In the genomic region with DNA sequence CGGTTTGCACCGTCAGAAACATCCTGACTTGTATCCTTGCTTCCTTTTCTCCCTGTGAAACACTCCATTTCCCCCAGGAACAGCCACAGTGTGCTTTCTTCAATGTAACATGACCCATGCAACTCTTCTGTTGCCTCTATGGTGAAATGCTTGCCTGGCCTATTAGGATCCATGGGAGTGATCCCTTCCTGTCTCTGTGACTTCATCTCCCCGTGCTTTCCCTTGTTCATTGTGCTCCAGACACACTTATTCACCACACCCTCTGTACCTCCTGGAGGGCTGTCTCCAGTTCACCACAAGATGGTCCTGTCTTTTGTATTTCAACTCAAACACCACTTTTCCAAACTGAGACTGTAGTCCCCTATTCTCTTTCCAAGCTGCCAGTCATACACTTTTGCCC, we compare ENCODE assay signal across 28 mouse cellular contexts. TPM values are rescaled to one million over a fixed set of nuclear protein-coding genes. Genes with fewer than 3 reads are reported as not detected.
DNase-seq lines count a peak whose midpoint lies in the region; ATAC-seq lines count a peak whose summit lies in the region.
"Had no signal": no experiment of that assay in that cellular context is flagged by ENCODE, and none has a peak within 500 bp of the region (broad histone marks: within the 10 kb centered on the region; RNA-seq: fewer than 3 reads in every experiment).

No protein-coding gene starts in this region.

- H3K9ac ChIP-seq in lung, embryonic 15.5 days: no peak overlapping the region
- no peak overlapping the region for H3K9ac ChIP-seq in midbrain, embryonic 11.5 days (ENCODE audit: low read length)
- no peak overlapping the region for H3K9ac ChIP-seq in midbrain, embryonic 13.5 days (replicated peaks)
- H3K9ac ChIP-seq: heart, embryonic 13.5 days; liver, embryonic 15.5 days; neural tube, embryonic 12.5 days had no signal

- H3K36me3 ChIP-seq in lung, embryonic 15.5 days: no peaks in the 10 kb centered on the region
- no peaks in the 10 kb centered on the region for H3K36me3 ChIP-seq in midbrain, embryonic 11.5 days (ENCODE audit: control insufficient read depth, insufficient read depth, low read length)
- H3K36me3 ChIP-seq in midbrain, embryonic 13.5 days: peaks cover 7% of the 10 kb centered on the region; the same call in 1 of the 2 replicates
- H3K36me3 ChIP-seq: liver, embryonic 15.5 days had no signal

- no peaks in the 10 kb centered on the region for H3K27me3 ChIP-seq in lung, embryonic 15.5 days
- no peaks in the 10 kb centered on the region for H3K27me3 ChIP-seq in midbrain, embryonic 11.5 days (ENCODE audit: control insufficient read depth, insufficient read depth, low read length)
- H3K27me3 ChIP-seq in midbrain, embryonic 13.5 days: no peaks in the 10 kb centered on the region
- H3K27me3 ChIP-seq: heart, embryonic 13.5 days; neural tube, embryonic 12.5 days; Patski had no signal

- peaks cover 17% of the 10 kb centered on the region for H3K4me1 ChIP-seq in lung, embryonic 15.5 days
- H3K4me1 ChIP-seq in midbrain, embryonic 11.5 days (ENCODE audit: control insufficient read depth, insufficient read depth, low read length): peaks cover 19% of the 10 kb centered on the region
- H3K4me1 ChIP-seq in midbrain, embryonic 13.5 days (replicated peaks): peaks cover 29% of the 10 kb centered on the region

- 68% methylated on average over 3 of the region's 3 CpGs for WGBS in lung, embryonic 15.5 days
- 81% methylated on average over 3 of the region's 3 CpGs for WGBS in midbrain, embryonic 11.5 days
- WGBS in midbrain, embryonic 13.5 days: 77% methylated on average over 3 of the region's 3 CpGs

- peak overlapping the region; percentile 72; the same call in 1 of the 2 replicates for H3K27ac ChIP-seq in lung, embryonic 15.5 days
- H3K27ac ChIP-seq in midbrain, embryonic 11.5 days (ENCODE audit: low read depth, low read length): no peak overlapping the region
- H3K27ac ChIP-seq in midbrain, embryonic 13.5 days: no peak overlapping the region
- H3K27ac ChIP-seq: neural tube, embryonic 12.5 days had no signal

- H3K9me3 ChIP-seq in lung, embryonic 15.5 days: no peaks in the 10 kb centered on the region
- H3K9me3 ChIP-seq in midbrain, embryonic 11.5 days (ENCODE audit: control insufficient read depth, low read length): no peaks in the 10 kb centered on the region
- no peaks in the 10 kb centered on the region for H3K9me3 ChIP-seq in midbrain, embryonic 13.5 days
- H3K9me3 ChIP-seq: heart, embryonic 13.5 days; liver, embryonic 15.5 days; neural tube, embryonic 12.5 days had no signal

- ATAC-seq in lung, embryonic 15.5 days (ENCODE audit: borderline replicate concordance, extremely low read depth, low FRiP score, low TSS enrichment): no peak
- ATAC-seq in midbrain, embryonic 11.5 days (ENCODE audit: low FRiP score): no peak
- ATAC-seq in midbrain, embryonic 13.5 days: no peak
- ATAC-seq: forebrain, embryonic 14.5 days; intestine, embryonic 16.5 days; midbrain, embryonic 16.5 days; Patski had no signal

- no peak overlapping the region for H3K4me3 ChIP-seq in lung, embryonic 15.5 days
- no peak overlapping the region for H3K4me3 ChIP-seq in midbrain, embryonic 11.5 days (ENCODE audit: low read depth, low read length)
- H3K4me3 ChIP-seq in midbrain, embryonic 13.5 days (replicated peaks): no peak overlapping the region
- H3K4me3 ChIP-seq: heart, embryonic 13.5 days; liver, embryonic 15.5 days; myocyte; neural tube, embryonic 12.5 days had no signal

- DNase-seq in lung, postnatal 4 days: no peak
- DNase-seq in midbrain, embryonic 11.5 days (ENCODE audit: low spot score, missing footprints): peak; percentile 37
- peak; percentile 89 for DNase-seq in ZHBTc4 (ENCODE audit: low read depth, low spot score)
- DNase-seq in layer of hippocampus, adult 8-10 months (ENCODE audit: low spot score in 2 of 2): no peak
- no peak for DNase-seq in spleen, postnatal 4 days (ENCODE audit: low spot score in 2 of 2)
- DNase-seq: adrenal gland, postnatal 25 days; B cell, adult 2 months; cerebellum, adult 8-10 months; cerebellum, postnatal 25 days; gastrocnemius, postnatal 25 days; heart, adult 18-20 months; kidney, adult 9 months; kidney, postnatal 10 days; layer of hippocampus, adult 9-11 months; right cerebral cortex, adult 18-20 months; spleen, adult 18-20 months; thymus, adult 18-20 months; thymus, postnatal 25 days had no signal

- H3K4me2 ChIP-seq in lung, embryonic 15.5 days: no peak overlapping the region
- H3K4me2 ChIP-seq in midbrain, embryonic 11.5 days: no peak overlapping the region
- no peak overlapping the region for H3K4me2 ChIP-seq in midbrain, embryonic 13.5 days (replicated peaks)
- H3K4me2 ChIP-seq: heart, embryonic 13.5 days; liver, embryonic 15.5 days; neural tube, embryonic 12.5 days had no signal

RNA-seq across cellular contexts. Expression of a gene that starts 20.7 kb away (rescaled TPM):
- polyA plus RNA-seq in lung, embryonic 15.5 days (2015; fragmentation: Nextera tagmentation; extraction: Ambion mirVana): 2,564 and 2,677 TPM in 2 replicates
- polyA plus RNA-seq in midbrain, embryonic 11.5 days (2014; fragmentation: Nextera tagmentation; extraction: Ambion mirVana): 3,704 and 3,886 TPM in 2 replicates
- polyA plus RNA-seq in midbrain, embryonic 13.5 days (2015; fragmentation: Nextera tagmentation; extraction: Ambion mirVana): 2,863 and 3,076 TPM in 2 replicates
- 1,000 to 10,000 TPM; 1,628 to 2,341 (median 2,100) TPM for total RNA-seq in layer of hippocampus, adult 8-10 months (2022)

Comparison
In these comparisons a context has a peak if more than half of its experiments do, and no peak if none do; other contexts are left out.
1. DNase-seq: peak in midbrain, embryonic 11.5 days (single experiment) and ZHBTc4 (single experiment); none in lung, postnatal 4 days (0 of 2), layer of hippocampus, adult 8-10 months (0 of 2) and spleen, postnatal 4 days (0 of 2).